Mouse (Mus musculus): ENCODE results near the gene Coa3.

Coa3 gene

GRCm38 (mm10) chr11:101282896-101283295 is 4.0 kb upstream of the Coa3 start:
- DNase-seq (ENCODE audit: low spot score in 2 of 2) = no peak

- DNase-seq (ENCODE audit: low spot score in 2 of 2) = no peak
These were observed 1.9 kb upstream of the Coa3 start for GRCm38 (mm10) chr11:101280837-101281236.

DNA sequence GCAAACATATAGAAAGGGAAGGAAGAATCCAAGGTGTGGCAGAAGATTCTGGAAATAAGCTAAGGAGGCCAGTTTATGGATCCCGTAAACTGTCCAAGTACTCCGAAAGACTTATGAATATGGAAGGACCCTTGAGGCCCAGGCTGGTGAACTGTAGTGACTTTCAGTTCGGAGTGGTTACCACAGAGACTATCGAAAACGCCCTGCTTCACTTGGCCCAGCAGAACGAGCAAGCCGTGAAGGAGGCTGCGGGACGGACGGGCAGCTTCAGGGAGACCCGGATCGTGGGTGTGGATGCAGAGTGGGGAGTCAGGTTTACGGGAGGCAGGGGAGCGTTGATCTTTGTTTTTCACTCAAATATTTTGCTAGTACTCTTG is 267 bp upstream of the Coa3 start:
- peak in 1 of 2 experiments; percentile 26 for DNase-seq (ENCODE audit: low spot score in 2 of 2)

DNA sequence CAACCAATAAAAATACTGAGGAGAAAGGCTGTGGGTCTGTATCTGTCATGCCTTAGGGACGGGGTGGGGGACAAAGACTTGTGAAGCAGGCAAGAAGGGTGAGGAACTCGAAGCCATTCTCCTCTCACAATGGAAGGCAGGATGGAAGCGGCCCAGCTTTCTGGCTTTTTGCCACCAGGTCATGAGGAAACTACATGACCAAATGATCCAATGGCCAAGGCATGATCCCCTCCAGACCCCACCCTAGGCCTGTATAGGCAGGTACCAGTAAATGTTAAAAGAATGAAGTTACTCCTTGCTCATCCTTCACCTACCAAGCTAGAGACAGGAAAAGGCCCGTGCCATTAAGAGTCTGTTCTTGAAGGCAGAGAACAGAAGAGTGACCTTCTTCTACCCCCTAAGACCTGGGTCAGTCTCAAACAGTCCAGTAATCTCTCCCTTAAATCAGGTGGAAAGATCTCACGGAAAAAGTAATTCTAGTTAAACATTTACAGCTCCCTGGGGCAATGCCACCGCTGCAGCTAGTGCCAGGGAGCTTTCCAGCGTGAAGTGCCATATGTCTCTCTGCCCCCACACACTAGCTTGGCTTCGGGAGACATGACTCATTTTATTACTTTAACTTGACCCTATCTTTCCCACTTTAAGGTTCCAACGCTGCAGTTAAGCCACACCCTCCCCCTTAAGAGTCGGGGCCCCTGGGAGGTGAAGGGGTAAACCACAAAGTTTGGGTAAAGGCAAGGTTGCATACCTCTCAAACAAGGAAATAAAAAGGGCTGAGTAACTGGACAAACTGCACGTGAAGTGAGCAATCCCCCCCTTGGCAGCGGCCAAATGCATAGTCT is 1.3 kb downstream of the Coa3 start:
- no peak for DNase-seq (ENCODE audit: low spot score in 2 of 2)

DNA sequence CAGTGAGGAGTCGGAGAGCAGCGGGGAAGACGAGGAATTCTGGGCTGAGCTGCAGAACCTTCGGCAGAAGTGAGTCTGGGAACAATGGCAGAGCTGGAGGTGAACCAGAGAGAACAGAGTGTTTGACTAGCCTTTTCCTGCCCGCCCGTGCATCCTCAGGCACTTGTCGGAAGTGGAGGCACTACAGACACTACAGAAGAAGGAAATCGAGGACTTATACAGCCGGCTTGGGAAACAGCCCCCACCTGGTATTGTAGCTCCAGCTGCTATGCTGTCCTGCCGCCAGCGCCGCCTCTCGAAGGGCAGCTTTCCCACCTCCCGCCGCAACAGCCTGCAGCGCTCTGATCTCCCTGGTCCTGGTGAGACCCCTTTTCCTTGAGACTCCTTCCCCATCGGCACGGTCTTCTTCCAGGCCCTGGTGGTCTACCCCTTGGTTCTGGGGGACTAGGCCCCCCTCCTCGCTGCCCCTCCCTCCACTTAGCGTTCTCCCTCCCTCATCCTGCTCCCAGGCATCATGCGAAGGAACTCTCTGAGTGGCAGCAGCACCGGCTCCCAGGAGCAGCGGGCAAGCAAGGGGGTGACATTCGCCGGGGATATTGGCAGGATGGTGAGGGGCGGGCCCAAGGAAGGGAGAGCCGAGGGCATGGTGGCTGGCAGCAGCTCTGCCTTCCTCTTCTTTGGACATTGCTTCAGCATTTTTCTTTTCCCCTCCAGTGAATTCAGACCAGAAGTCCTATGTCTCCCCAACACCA is 2.4 kb downstream of the Coa3 start:
- no peak for DNase-seq (ENCODE audit: low spot score in 2 of 2)

DNA sequence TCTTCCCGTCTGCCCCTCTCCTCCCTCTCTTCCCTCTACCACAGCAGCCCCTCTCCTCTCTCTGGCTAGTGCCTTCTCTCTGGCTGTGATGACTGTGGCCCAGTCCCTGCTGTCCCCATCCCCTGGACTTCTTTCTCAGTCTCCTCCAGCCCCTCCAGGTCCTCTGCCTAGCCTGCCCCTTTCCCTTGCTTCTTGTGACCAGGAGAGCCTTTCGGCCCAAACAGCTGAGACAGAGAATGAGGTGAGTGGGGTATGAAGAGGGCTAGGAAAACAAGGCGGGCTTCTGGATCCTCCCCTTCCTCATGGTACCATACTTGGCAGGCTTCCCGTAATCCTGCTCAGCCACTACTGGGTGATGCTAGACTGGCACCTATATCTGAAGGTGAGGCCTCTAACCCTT is 3.6 kb downstream of the Coa3 start:
- DNase-seq (ENCODE audit: low spot score in 2 of 2) = no peak

- DNase-seq (ENCODE audit: low spot score in 2 of 2) = no peak
These were observed 6.5 kb downstream of the Coa3 start for GRCm38 (mm10) chr11:101272446-101272845.

- DNase-seq (ENCODE audit: low spot score in 2 of 2) = no peak
These were observed 9.3 kb downstream of the Coa3 start for GRCm38 (mm10) chr11:101269577-101270116.

- no peak for DNase-seq (ENCODE audit: low spot score in 2 of 2)
These were observed 13.0 kb downstream of the Coa3 start for GRCm38 (mm10) chr11:101265906-101266305.

DNA sequence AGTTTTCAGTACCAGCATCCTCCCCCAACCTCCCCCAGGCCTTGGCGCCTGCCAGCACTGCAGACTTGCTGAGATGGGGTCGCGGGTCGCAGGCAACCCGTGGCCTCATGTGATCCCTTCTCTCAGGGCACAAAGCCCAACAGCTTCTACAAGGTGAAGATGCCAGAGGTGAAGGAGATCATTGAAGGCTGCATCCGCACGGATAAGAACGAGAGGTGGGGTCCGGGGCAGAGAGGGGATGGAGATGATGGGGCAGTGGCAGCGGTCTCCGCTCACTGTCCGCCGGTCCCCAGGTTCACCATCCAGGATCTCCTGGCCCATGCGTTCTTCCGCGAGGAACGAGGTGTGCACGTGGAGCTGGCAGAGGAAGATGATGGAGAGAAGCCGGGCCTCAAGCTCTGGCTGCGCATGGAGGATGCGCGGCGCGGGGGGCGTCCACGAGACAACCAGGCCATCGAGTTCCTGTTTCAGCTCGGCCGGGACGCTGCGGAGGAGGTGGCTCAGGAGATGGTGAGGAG is 13.9 kb downstream of the Coa3 start:
- no peak for DNase-seq (ENCODE audit: low spot score in 2 of 2)

DNA sequence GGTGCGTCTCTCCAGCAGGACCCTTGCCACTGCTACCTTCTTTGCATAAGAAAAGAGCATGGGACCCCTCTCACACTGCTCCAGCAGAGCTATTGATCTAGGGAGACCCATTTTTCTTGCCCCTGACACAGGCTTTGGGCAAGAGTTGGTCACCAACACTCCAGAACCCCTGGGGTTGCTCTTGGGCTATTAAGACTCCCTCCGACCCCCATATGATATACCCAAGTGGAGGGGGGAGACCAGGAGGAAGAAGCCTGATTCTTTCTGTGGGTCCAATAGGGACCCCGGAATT is 15.0 kb downstream of the Coa3 start:
- no peak for DNase-seq (ENCODE audit: low spot score in 2 of 2)

GRCm38 (mm10) chr11:101263138-101263988 is 15.6 kb downstream of the Coa3 start:
- no peak for DNase-seq (ENCODE audit: low spot score in 2 of 2)

DNA sequence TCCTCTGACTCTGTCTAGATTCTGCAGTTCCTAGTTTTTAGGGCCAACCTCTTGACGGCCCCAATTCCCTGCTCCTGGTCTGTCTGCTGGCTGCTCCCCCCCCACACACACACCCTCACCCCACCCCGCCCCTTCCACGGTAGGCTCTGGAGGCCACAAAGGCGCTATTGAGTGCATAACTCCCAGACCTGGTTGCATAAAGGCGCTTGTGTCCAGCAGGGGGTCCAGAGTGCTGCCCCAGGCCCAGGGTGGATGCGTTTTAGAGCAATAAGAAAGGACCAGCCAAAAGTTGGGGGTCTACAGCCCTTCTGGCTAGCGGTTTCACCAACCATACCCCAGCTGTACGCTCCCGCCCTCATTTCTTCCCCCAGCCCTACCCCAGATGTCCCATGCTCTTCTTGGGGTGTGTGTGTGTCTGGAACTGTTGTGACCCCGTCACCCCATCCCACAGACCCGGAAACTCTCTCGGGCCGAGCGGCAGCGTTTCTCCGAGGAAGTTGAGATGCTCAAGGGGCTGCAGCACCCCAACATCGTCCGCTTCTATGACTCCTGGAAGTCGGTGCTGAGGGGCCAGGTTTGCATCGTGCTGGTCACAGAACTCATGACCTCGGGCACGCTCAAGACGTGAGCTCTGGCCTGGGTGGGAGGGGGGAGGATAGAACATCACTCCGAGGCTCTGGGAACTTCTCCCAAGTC is 16.5 kb downstream of the Coa3 start:
- no peak for DNase-seq (ENCODE audit: low spot score in 2 of 2)

- no peak for DNase-seq (ENCODE audit: low spot score in 2 of 2)
These were observed 18.0 kb downstream of the Coa3 start for GRCm38 (mm10) chr11:101260826-101261380.

GRCm38 (mm10) chr11:101259948-101260825 is 18.7 kb downstream of the Coa3 start, which contains the start of gene Wnk4:
Wnk4 (plus strand) TSS chr11:101260567.
- DNase-seq (ENCODE audit: low spot score in 2 of 2) = peak in 1 of 2 experiments; percentile 39

DNA sequence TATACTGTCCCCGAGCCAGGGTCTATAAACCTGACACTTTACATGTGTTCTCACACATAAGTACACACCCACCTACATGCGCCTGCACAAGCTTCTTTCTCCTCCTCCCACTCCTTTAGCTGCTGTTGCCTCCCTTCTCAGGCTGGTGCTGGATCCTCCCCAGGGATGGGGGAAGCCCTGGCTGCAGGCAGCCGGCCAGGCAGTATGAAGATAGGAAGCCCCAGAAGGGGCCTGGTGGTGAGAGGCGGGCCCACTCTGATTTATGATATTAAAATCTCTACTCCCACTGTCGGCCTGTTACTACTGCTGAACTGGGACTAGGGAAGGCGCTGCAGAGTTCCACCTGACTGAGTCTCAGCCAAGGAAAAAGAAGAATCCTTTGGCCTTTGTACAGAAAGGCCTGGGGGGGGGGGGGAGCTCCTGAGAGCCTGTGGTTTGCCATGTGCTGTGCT is 19.6 kb downstream of the Coa3 start:
- no peak for DNase-seq (ENCODE audit: low spot score in 2 of 2)

GRCm38 (mm10) chr11:101255826-101256775 is 22.8 kb downstream of the Coa3 start:
- no peak for DNase-seq (ENCODE audit: low spot score in 2 of 2)

DNA sequence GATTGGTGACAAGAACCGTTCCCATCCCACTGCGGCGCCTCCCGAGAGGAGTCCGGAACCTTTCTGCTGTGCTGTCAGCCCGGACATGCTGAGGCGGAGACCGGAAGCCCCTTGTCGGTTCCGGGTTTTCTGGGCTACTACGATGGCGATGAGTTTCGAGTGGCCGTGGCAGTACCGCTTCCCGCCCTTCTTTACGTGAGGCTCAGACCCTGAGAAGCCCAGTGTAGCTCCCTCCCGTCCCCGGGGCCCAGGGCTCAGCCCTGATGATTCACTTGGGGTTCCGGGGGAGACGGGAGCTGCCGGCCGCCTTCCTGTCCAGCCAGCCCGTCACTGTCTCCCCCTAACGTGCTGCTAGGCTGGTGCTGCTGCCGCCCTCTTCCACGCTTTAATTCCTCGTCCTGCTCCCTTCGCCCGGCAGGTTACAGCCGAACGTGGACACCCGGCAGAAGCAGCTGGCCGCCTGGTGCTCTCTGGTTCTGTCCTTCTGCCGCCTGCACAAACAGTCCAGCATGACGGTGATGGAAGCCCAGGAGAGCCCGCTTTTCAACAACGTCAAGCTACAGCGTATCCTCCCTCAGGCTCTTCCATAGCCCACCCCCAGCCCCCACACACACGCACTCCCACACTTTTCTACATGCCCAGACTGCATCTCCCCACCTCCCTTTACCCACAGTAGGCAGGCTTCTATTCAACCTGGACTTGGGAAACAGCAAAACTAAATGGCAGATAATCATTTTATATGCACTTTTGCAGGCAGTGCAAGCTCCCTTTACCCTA is 25.1 kb downstream of the Coa3 start, which contains the start of gene Vps25:
Gene Vps25, plus strand, starts transcription at position 95 of the 777 bp plus-strand sequence.
- DNase-seq (ENCODE audit: low spot score in 2 of 2) = peak; percentile 67 to 81
